Mouse (Mus musculus): Measurements from ENCODE around the gene Bricd5.

DNA sequence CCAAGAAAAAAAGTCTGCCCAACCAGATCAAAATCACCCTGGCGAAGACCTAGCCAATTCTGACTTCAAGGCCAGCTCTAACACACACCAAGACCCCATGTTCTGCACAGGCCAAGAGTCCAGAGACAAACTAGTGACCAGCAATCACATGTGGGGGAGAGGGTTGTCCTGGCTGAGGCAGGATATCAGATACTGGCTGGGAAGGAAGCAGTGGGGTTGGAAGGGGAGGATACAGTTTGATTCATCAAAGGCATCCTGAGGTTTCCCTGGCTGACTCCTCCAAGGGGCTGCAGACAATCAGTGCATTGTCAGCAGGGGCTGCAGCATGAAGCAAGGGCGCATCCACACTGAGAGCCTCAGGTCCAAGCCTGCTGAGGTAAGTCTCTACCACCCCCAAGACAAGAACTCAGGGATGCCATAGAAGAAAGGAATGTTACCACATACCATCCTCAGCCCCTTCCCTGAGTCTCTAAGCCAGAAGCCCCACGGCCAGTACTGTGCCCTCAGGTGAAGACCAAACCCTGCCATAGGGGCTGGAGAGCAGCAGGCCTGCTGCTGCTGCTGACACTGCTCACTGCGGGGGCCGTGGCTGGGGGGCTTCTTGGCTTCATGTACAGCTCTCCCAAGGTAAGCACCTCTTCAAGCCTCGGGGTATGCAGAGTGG is at the start of gene Bricd5:
- TF ChIP-seq CTCF (IDR thresholded peaks at IDR 0.05; ENCODE audit: low read depth, low read length), result no peak
- no peak for TF ChIP-seq POLR2A (IDR thresholded peaks at IDR 0.05; ENCODE audit: borderline replicate concordance, low read depth, low read length)

All from bone marrow macrophage, adult 2 months (primary cell).